Mouse (Mus musculus): ENCODE results near the gene Nxt1. TPM values are rescaled to one million over a fixed set of nuclear protein-coding genes. Genes with fewer than 3 reads are reported as not detected.
A peak's percentile ranks its signal among the peaks of the same experiment; 100 is the strongest.

Gene Nxt1
- 10 to 100 TPM in 1 of 2 experiments, 1 to 10 TPM in 1; 9.0 to 10.9 TPM for total RNA-seq (2021)

DNA sequence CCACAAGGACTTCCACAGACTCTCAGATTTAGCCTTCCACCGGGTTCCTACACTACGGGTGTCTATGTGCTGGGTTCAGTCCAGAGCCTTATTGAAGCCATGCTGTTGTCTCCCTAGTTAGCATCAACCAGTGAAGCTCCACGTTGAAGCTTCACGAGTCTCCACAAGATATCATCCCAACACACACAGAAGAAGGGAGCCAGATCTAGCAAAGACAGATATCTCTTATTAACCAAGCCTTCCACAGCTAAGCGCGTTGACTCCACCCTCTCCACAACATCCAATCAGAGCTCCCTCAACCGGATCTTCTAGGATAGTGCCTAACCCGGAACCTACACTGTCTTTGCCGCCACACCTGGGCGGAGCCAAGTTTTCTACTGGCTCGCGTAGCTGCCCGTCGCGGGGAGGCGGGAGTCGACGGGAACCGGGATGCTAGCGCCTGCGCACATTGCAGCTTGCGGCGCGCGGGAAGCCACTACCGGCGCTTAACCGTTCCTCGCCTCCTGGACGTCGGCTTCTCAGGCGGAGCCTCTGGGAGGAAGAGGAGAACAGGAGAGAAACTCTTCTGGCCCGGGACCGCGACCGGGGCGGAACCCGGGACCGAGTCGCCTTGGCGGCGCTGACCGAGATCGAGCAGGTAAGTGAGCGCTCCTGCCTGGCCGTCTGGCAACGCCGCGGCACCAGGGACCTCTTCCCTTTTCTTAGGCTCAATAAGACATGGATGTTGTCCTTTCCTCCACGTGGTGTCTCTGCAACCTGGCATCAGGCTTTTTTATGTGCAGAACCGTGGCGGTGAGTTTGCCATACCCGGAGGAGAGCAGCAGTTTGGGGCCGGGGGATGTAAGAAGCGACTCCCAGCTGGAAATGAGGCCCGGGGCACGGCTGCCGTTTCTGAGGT lies at the start of gene Nxt1:
Nxt1 (plus strand) TSS at position 403 of the 898 bp plus-strand sequence.
- intact Hi-C loops (cut with DNase I), result no loop called here

DNA sequence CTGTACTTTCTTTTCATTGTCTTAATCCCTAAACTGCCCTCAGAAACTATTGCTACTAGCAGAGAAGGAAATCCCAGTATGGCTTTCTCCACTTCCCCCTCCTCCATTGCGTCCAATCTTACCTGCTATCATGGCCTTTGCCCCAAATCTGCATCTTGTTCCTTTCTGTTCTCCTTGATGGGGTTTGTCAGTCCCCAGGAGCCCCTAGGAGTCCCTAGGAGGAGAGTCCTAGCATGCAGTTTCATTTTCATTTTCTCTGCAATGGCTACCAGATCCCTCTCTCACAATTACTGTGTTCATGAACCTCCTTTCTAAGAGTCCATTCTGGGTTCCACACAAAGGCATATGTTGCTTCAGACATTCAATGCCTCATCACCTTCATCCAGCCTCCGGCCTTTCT lies 49.3 kb upstream of the Nxt1 start:
- no peak for DNase-seq (ENCODE audit: extremely low spot score in 1 of 2, low spot score in 2 of 2)
- intact Hi-C loops (cut with DNase I), result no loop called here

More for the DNA sequence above, at the start of gene Nxt1:
- peak; percentile 98 for DNase-seq (ENCODE audit: extremely low spot score in 1 of 2, low spot score in 2 of 2)

DNA sequence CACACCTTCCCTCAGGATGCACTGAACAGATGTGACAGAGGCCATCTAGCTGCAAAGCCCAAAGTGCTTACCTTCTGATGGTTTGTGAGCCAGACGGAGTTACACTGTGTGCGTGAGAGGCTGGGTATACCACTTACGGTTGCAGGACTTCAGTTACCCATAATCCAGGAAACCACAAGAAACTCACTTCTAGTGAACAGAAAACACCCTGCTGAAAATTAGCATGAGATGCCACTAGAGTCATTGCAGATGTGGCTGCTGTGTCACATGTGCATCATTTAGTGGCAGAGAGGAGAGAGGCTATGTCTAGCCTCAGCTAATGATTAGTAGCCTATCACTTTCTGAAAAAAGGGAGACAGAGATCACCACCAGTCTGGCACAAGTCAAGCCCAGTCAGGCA lies 47.9 kb upstream of the Nxt1 start:
- intact Hi-C loops (cut with DNase I), result no loop called here
- no peak for DNase-seq (ENCODE audit: extremely low spot score in 1 of 2, low spot score in 2 of 2)

DNA sequence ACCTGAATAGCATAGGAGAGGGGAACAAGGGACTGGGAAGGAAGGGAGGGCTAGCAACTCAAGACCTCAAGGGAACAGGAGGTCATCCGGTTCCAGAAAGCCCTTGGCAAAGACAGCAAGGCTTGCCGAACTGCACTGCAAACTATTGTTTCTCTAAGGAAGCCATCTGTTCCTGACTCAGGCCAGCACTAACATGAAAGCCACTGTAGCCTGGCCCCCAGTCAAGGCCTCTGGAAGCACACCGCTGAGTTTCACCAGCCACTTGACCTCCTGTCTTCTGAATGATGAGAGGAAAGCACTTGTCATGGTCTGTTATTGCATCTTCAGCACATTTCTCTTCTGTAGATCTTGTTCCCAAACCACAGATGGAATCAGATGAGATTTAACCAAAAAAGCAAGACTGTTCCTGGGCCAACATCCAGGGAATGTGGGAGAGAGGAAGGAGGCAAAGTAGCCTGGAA lies 45.4 kb upstream of the Nxt1 start:
- intact Hi-C loops (cut with DNase I), result no loop called here
- peak in 1 of 2 experiments; percentile 68 for DNase-seq (ENCODE audit: extremely low spot score in 1 of 2, low spot score in 2 of 2)

DNA sequence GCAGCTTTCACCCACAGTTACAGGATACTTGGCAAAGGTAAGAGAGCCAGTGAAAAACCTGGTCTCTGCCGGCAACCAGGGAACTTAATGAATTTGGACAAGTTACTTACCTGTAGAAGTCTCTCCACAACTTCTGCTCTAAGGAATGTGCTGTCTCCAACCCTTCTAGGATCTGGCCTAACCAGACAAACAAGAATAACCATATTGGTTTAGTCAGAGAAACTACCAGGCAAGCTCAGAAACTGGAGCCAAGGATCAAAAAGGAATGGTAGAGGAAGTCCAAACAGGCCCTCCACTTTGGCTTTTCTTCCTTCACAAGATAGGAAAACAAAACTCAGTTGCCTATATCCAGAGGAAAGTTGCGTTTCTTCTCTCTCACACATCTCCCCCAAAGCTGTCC lies 41.4 kb upstream of the Nxt1 start:
- intact Hi-C loops (cut with DNase I), result no loop called here
- DNase-seq (ENCODE audit: extremely low spot score in 1 of 2, low spot score in 2 of 2), result no peak

DNA sequence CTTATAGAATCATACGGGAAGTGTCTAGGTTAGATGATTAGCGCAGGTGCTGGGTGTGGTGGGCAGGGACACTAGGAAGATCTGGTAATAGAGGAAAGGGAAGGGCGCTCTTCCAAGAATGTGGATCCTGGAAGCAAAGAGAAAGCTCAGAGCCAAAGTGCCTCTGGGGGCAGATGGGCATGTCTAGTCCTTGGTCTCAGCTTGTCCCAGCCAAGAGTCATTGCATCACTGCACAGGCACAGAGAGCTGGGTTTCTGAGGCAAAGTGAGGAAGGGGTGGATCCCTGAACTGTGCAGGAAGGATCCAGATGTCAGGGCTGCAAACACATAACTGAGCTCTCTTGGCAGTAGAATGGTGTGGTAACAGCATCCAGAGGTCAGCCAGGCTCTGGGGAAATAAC lies 40.8 kb upstream of the Nxt1 start:
- intact Hi-C loops (cut with DNase I), result no loop called here
- no peak for DNase-seq (ENCODE audit: extremely low spot score in 1 of 2, low spot score in 2 of 2)

DNA sequence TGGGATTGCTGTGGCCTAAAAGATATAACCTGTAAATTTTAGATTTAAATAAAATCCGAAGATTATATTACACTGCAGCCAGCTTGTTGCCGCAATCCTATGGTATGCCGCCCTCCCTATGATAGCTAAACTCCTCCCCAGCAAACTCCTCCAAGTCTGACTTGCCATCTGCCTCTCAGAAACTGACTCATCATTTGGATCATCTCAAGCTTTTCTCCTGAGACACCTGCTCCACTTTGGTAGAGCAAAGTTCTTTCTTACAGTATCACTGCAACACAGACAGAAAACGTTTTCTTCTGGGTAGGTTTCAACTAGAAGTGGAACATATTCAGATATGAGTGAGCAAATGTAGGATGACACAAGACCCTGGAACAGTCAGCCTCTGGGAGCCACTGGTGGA lies 37.9 kb upstream of the Nxt1 start:
- intact Hi-C loops (cut with DNase I), result no loop called here
- DNase-seq (ENCODE audit: extremely low spot score in 1 of 2, low spot score in 2 of 2), result no peak

DNA sequence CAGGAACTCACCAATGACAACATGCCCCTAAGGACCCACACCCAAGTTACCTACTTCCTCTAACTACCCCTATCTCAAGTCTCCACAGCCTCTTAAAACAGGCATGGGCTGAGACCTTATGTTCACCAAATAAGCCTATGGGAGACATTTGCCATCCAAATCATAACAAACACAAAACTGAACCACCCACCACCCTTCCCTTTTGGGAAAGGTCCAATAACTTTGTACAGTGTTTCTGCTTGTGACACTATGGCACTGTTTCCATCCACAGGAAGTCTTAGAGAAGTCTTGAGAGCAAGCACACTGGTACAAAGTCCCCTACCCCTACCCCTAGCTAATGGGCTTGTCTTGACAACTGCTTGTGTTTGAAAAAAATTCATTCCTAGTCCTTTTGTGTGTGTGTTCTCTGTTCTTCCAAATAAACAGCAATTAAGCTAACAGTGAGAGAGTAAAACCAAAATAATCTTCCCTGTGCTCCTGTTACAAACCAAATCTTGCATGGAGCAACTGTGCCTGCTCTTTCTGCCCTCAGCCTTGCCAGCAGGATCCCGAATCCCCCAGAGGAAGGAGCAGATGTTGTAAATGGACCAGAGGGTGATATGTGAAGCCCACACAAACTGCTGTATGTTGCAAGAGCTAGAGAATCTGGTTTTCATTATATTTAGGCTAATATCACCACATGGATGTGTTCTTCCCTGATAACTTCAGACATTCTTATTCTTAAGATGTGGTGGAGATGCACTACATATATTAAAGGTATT lies 29.6 kb upstream of the Nxt1 start:
- intact Hi-C loops (cut with DNase I), result no loop called here
- DNase-seq (ENCODE audit: extremely low spot score in 1 of 2, low spot score in 2 of 2), result no peak

DNA sequence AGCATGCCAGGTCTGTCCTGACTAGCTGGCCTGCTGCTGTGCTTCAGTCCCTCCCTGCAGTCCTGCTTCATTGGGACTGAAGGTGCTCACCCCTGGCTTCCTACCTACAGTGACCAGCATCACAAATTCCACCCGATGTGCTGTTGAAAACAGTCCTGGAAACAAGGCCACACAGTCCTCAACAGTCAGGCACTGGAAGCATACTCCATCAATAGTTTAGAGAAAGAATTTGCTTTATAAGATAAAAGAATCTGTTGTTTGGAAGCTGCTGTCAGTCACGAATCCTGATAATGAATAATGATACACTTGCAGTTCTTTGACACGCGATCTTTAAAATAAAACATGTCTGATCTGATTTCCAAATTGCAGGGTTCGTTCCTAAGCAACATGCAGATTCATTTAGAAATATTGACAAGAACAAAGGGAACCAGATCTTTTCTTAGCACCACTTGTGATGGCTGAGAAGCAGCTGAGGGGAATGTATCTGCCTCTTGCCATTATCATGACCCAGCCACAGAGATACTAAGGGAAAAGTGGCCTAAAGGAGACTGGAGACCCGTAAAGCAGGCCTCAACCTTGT lies 27.9 kb upstream of the Nxt1 start:
- no peak for DNase-seq (ENCODE audit: extremely low spot score in 1 of 2, low spot score in 2 of 2)
- intact Hi-C loops (cut with DNase I), result no loop called here

DNA sequence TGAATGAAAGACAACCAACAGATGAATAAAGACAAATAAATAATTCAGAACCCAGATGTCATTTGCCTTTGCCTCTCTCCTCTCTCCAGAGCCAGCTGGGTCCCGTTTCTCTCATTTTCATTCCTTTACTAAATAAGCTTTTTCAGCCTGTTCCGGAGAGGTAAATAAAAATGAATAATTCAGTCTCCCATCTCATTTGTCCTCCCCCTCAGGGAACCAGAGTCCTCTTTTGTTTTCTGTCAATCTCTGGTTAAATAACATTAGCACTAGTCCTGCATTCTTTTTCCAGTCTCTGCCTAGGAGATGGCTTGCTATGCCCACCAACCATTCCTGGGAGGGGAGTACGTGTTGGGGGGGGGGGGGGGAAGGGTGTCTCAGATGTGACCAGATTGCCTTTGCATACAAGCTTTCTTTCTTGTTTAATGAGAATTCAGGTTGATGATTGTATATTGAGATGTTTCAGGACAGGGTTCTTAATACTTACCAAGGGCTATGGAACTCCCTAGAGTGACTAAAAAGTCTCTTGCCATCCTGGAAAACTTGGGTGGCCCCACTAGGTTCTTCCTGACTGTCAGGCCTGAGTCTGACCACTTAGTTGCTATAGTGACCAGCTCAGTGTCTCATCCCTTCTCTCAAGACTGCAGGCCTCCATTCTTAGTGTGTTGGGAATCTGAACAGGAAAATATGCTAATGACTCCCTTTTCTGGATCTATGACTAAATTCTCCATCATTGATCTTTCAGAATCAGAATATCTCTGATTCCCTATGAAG lies 21.6 kb upstream of the Nxt1 start:
- DNase-seq (ENCODE audit: extremely low spot score in 1 of 2, low spot score in 2 of 2), result no peak
- intact Hi-C loops (cut with DNase I), result no loop called here

DNA sequence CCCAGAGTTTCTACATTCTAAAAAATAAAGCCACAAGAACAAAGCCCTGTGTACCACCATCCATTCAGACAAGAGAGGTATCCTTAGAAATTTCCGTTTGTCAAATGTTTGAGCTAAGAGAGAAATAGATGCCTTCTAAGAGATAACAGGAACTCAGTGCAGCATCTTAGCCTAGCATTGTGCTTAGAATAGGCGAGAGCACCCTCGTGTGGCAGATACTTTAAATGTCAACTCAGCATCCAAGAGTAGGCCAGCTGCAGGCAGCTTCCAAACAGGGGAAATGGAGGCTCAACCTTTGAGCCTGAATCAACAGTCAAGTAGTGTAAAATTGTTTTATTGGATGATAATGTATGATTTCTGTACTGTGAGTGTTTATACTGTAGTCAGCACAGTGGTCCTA lies 17.4 kb upstream of the Nxt1 start:
- DNase-seq (ENCODE audit: extremely low spot score in 1 of 2, low spot score in 2 of 2), result peak; percentile 72 to 73
- intact Hi-C loops (cut with DNase I), result loop anchor here (2.0 to 5.0 kb wide), 2 partner anchors 248 to 532 kb away; partner anchors contain the start of gene Thbd

DNA sequence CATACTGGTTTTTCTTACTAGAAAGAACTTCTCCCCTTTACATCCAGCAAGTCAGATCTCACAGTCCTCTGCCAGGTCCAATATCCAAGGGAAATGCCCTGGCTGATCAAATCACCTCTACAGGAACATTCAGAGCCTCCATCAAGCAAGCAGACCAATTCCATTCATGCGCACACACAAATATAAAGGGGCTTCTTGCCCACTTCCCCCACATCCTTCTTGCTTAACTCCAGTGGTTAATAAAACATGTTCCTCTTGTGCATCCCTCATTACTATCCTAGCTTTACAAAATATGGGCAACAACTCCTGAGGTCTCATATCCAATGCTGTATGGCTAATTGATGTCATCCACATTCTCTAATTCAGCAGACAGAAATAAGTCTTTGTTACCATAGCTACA lies 8.9 kb upstream of the Nxt1 start:
- no peak for DNase-seq (ENCODE audit: extremely low spot score in 1 of 2, low spot score in 2 of 2)
- intact Hi-C loops (cut with DNase I), result no loop called here

DNA sequence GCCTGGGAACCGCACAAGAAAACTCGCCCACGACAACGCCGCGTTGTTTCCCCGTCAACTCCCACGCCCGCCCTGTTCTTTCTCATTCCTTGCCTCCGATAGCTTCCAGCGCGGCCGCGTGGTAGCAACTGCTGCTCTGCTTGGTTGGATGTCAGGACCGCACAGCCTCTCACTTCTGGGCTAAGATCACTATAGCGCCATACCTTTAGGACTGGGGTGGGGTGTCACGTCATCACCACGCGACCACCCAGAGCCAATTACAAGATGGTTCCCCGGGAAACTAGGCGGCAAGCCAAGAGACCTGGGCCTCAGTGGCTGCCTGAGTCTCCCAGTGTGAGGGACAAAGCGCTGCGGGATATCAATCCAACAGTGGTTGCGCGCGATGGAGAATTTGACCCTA lies 5.4 kb downstream of the Nxt1 start:
- DNase-seq (ENCODE audit: extremely low spot score in 1 of 2, low spot score in 2 of 2), result peak; percentile 88 to 90
- intact Hi-C loops (cut with DNase I), result no loop called here

DNA sequence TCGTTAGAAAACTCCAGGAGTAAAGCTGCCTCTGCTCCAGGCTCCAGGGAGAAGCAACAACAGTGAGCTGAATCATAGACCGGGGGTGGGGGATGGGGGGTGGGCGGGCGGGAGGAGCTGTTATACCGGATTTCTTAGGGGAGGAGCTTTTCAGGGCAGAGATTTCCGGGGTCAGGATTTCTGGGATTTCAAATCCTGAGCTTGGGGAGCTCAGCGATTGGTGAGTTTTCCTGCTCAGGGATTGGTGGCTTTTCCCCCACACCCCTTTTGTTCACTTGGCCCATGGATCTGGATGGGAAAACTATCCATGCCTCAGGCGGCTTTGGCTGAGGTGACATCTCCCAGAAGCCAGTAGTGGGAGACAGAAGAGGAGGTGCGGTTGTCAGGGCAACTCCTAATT lies 6.9 kb downstream of the Nxt1 start:
- DNase-seq (ENCODE audit: extremely low spot score in 1 of 2, low spot score in 2 of 2), result peak; percentile 37 to 61
- intact Hi-C loops (cut with DNase I), result no loop called here

DNA sequence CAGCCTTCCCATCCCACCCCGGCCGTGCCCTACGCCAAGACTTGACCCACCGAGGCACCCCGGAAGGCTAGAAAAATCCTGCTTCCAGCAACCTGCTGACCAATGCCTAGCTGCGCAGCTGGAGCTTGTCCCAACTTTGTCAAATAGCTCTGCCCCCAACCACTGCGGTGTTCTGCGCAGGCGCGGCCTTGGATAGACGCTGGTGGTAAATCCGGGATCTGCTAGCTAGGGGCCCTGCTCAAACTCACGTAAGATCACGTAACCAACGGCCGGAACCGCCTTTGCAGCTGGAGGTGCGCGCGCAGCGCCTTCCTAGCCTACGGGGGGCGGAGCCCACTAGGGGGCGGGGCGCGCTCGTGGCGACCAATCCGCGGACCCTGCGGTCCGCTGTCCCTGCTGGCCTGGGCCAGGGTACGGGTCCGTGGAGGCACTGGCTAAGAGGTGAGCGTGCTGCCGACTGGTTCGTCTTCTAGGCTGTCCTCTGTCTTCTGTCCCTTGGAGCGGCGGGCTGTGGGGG lies 8.4 kb downstream of the Nxt1 start, which contains the start of gene Gzf1:
Gzf1 (plus strand) TSS at position 249 of the 517 bp plus-strand sequence.
- DNase-seq (ENCODE audit: extremely low spot score in 1 of 2, low spot score in 2 of 2), result peak; percentile 98 to 99
- intact Hi-C loops (cut with DNase I), result no loop called here

DNA sequence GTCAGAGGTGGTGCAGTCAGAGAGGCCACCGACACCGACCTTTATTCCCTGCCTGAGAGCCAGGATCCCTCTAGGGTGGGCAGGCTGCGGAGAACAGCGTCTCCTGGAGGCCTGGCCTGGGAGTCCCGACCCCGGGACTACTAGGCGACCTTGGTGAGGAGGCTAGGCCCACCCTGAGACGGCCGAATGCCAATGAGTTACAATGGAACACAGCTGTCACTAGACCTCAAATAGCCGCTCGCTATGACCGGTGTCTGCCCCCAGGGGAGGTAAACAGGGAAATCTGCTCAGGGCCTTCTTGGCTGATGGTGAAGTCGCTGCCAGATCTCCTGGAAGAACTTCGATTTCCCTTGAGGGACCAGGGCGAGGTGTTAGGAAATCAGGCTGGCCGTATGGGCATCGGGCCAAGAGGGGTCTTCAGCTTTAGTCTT lies 9.1 kb downstream of the Nxt1 start:
- intact Hi-C loops (cut with DNase I), result no loop called here
- peak; percentile 21 to 80 for DNase-seq (ENCODE audit: extremely low spot score in 1 of 2, low spot score in 2 of 2)

DNA sequence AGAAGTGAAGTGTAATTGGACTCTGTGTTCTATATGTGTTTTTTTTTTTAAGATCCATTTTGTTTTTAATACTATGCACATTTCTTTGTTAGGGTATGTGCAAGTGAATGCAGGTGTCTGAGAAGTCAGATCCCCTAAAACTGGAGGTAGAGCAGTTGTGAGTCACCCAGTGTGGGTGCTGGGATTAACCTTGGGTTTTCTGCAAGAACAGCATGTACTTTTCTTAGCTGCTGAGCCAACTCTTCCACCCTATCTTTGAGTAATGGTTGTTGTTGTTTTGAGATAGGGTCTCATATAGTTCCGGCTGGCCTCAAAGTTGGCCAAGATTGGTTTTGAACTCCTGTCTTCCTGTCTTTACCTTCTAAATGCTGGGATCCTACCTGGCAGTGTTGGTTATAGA lies 10.6 kb downstream of the Nxt1 start:
- intact Hi-C loops (cut with DNase I), result no loop called here
- no peak for DNase-seq (ENCODE audit: extremely low spot score in 1 of 2, low spot score in 2 of 2)

DNA sequence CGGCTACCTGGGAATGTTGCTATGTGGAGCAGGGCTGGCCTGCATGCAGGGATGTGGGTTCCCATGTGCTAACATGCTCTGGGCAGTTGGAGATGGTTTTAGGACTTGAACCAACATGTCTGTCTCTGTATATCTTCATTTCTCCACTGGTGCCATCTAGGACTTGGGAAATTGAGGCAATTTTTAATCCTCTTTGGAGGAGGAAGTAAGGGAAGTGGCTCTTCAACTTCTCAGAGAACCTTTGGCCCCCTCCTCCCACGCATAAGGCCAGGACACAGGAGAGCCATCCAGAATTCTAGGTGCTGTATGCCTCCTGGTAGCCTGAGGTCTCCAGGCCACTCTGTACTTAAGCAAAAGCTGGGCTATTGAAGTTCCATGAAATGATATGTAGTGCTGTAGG lies 12.6 kb downstream of the Nxt1 start:
- intact Hi-C loops (cut with DNase I), result no loop called here

DNA sequence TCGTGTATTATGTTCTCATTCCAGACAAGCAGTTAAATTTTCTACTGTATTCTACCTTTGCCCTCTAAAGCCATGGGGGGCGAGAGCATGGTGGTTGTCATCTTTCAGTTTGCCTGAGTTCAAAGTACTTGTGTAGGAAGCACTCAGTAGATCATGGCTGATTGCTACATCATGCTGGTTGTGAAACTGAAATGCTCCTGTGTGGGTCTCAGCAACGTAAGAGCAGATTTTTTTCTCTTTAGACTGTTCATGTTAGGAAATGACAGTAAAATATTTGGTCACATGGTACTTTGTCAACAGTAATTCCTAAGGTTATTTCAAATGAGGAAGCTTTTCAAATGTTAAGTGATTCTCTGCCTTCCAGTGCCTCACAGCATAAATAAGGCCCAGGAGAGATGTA lies 13.3 kb downstream of the Nxt1 start:
- intact Hi-C loops (cut with DNase I), result no loop called here
- no peak for DNase-seq (ENCODE audit: extremely low spot score in 1 of 2, low spot score in 2 of 2)

More for the DNA sequence above, 12.6 kb downstream of the Nxt1 start:
- DNase-seq (ENCODE audit: extremely low spot score in 1 of 2, low spot score in 2 of 2), result no peak
